Mouse (Mus musculus) erythroblast, embryonic 14.5 days (primary cell): ENCODE results near the gene Tlx1. TPM values are rescaled to one million over a fixed set of nuclear protein-coding genes. Genes with fewer than 3 reads are reported as not detected.

Experiments
- H3K27me3 ChIP-seq: 2 replicates; pipeline ENCODE4 v1.6.1; 2012; ENCODE audit warnings: inconsistent platforms; ENCODE audit not compliant: control insufficient read depth
- H3K36me3 ChIP-seq: 2 replicates; pipeline ENCODE4 v1.6.1; 2012; ENCODE audit warnings: mild to moderate bottlenecking, inconsistent platforms; ENCODE audit not compliant: control insufficient read depth
- H3K4me1 ChIP-seq: 2 replicates; pipeline ENCODE4 v1.6.1; 2012; ENCODE audit warnings: inconsistent platforms; ENCODE audit not compliant: control insufficient read depth
- H3K4me3 ChIP-seq: replicated peaks from 2 replicates; pipeline ENCODE3; 2012; ENCODE audit warnings: moderate library complexity, mild to moderate bottlenecking, inconsistent platforms
- H3K9me3 ChIP-seq: 2 replicates; pipeline ENCODE4 v1.6.1; 2012; ENCODE audit warnings: low read length, inconsistent platforms, mixed read lengths; ENCODE audit not compliant: control insufficient read depth
- GATA1 ChIP-seq: IDR thresholded peaks from 2 replicates; pipeline ENCODE4 v1.6.1; 2012; ENCODE audit warnings: low read length, inconsistent platforms, mixed read lengths
- TAL1 ChIP-seq: IDR thresholded peaks from 3 replicates; pipeline ENCODE4 v1.6.1; 2012; ENCODE audit warnings: low read length, inconsistent platforms, mixed read lengths
- polyA plus RNA-seq: library from polyadenylated mRNA; stranded (reverse); fragments of >175 nt; gene quantifications from 2 replicates; pipeline ENCODE4 v1.2.3, GENCODE M21; 2012

The Tlx1 gene
- polyA plus RNA-seq, 1 experiment, result not detected

- TF ChIP-seq TAL1 (no peak), GATA1 (no peak)
- H3K36me3 ChIP-seq, result no peaks in the 10 kb centered on the region
- no peaks in the 10 kb centered on the region for H3K4me1 ChIP-seq
- H3K4me3 ChIP-seq, result no peak overlapping the region
- H3K9me3 ChIP-seq, result no peaks in the 10 kb centered on the region
- peaks cover 81% of the 10 kb centered on the region for H3K27me3 ChIP-seq
Measured at GRCm38 (mm10) chr19:45142531-45142930, 7.9 kb upstream of the Tlx1 start.

GRCm38 (mm10) chr19:45143214-45143895 lies 7.1 kb upstream of the Tlx1 start:
- Histone ChIP-seq H3K4me3 (no peak overlapping the region), H3K27me3 (peaks cover 90% of the 10 kb centered on the region), H3K36me3 (no peaks in the 10 kb centered on the region), H3K9me3 (no peaks in the 10 kb centered on the region), H3K4me1 (no peaks in the 10 kb centered on the region)
- TF ChIP-seq TAL1, result no peak
- no peak for TF ChIP-seq GATA1

DNA sequence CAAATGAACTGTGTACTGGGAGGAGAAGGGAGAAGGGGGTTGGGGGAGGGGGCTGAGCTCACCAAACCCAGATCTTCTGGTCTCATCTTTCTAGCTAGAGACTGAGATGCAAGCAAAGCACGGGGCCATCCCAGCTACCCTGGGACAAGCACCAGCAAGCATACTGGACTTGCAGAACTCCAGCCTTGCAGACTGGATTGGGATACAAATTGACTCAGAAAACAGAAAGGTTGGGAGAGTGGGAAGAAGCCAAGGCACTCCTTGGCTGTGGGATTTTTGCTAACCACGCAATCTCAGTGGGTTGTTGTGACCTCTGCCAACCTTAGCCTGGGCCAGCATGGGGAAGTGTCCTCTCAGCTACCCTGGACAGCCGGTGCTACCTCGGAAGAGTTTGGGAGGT lies 3.4 kb upstream of the Tlx1 start:
- no peaks in the 10 kb centered on the region; the same call in 1 of the 2 replicates for H3K9me3 ChIP-seq
- no peaks in the 10 kb centered on the region for H3K36me3 ChIP-seq
- TF ChIP-seq TAL1 (no peak), GATA1 (no peak)
- H3K27me3 ChIP-seq, result peaks cover 98% of the 10 kb centered on the region
- no peak overlapping the region for H3K4me3 ChIP-seq
- no peaks in the 10 kb centered on the region for H3K4me1 ChIP-seq

GRCm38 (mm10) chr19:45151361-45152182 lies 1.1 kb downstream of the Tlx1 start:
- Histone ChIP-seq H3K36me3 (no peaks in the 10 kb centered on the region), H3K9me3 (no peaks in the 10 kb centered on the region; the same call in 1 of the 2 replicates), H3K27me3 (peaks cover 98% of the 10 kb centered on the region), H3K4me3 (no peak overlapping the region), H3K4me1 (no peaks in the 10 kb centered on the region)
- TF ChIP-seq GATA1 (no peak), TAL1 (no peak)

DNA sequence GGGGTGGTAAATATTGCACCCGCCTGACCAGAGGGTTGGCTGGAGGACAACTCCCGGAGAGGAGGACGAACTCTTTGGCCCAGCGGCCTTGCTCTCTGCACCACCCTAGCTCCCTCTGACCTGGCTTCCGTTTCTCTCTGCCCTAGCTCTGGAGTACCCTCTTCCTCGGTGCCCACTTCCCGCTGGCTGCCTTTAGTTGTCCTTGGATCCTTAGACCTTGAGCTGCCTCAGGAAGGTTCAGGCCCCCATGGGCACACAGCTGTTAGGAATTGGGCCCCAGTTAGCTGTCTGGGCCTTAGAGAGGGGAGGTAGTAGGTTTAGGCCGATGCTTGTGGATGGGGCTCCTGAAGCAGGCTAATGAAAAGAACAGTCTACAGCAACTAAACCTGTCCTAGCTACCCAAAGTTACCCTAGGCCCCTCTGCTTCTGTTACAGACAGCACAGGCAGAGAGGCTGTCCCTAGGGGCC lies 1.7 kb downstream of the Tlx1 start:
- no peaks in the 10 kb centered on the region for H3K36me3 ChIP-seq
- H3K27me3 ChIP-seq, result peaks cover 98% of the 10 kb centered on the region
- no peak overlapping the region for H3K4me3 ChIP-seq
- no peak for TF ChIP-seq TAL1
- TF ChIP-seq GATA1, result no peak
- no peaks in the 10 kb centered on the region; the same call in 1 of the 2 replicates for H3K9me3 ChIP-seq
- H3K4me1 ChIP-seq, result no peaks in the 10 kb centered on the region

GRCm38 (mm10) chr19:45153311-45154058 lies 3.0 kb downstream of the Tlx1 start:
- no peak for TF ChIP-seq TAL1
- no peak for TF ChIP-seq GATA1
- Histone ChIP-seq H3K9me3 (no peaks in the 10 kb centered on the region; the same call in 1 of the 2 replicates), H3K4me1 (no peaks in the 10 kb centered on the region), H3K27me3 (peaks cover 97% of the 10 kb centered on the region), H3K36me3 (no peaks in the 10 kb centered on the region), H3K4me3 (no peak overlapping the region)

DNA sequence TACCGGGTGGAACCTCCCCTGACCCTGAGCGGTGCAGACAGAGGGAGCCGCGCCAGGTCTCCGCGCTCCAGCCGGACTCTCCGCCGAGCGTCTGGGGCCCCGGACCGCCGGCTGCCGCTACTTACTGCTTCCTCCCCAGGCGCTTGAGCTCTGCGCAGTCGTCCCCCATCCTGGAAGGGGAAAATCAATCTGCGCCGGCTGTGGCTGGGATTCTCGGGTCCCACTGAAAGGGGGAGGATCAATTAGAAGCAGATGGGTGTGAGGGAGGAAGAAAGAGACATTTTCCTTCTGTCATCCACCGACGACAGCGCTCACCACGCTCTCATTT lies 3.5 kb downstream of the Tlx1 start:
- no peaks in the 10 kb centered on the region for H3K4me1 ChIP-seq
- H3K27me3 ChIP-seq, result peaks cover 97% of the 10 kb centered on the region
- H3K9me3 ChIP-seq, result no peaks in the 10 kb centered on the region; the same call in 1 of the 2 replicates
- H3K36me3 ChIP-seq, result no peaks in the 10 kb centered on the region
- TF ChIP-seq GATA1, result no peak
- no peak for TF ChIP-seq TAL1
- no peak overlapping the region for H3K4me3 ChIP-seq

DNA sequence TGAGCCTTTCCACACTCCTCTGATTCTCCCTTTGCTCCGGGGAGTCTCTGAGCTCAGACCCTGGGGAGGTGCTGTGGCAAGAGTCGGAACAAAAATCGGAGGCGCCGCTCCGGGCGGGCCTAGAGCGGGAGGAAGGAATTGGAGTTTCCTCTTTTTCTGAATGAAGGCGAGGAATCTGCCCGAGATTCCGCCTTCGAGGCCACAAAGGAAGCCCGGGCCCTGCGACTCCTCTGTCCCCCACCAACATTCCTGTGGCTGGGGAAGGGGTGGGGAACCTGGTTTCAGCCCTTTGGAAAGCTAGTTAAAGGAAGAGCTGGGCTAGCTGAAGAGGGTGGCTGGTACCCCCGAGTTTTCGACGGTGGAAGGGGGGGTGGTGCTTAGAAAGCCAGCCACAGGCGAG lies 4.0 kb downstream of the Tlx1 start:
- no peaks in the 10 kb centered on the region for H3K4me1 ChIP-seq
- TF ChIP-seq GATA1, result no peak
- no peak for TF ChIP-seq TAL1
- H3K27me3 ChIP-seq, result peaks cover 98% of the 10 kb centered on the region

More for the DNA sequence above, 4.0 kb downstream of the Tlx1 start:
- Histone ChIP-seq H3K9me3 (no peaks in the 10 kb centered on the region; the same call in 1 of the 2 replicates), H3K36me3 (no peaks in the 10 kb centered on the region), H3K4me3 (no peak overlapping the region)
